Mouse (Mus musculus) ES-E14 (cell line): ENCODE results near the gene Haus5. TPM values are rescaled to one million over a fixed set of nuclear protein-coding genes. Genes with fewer than 3 reads are reported as not detected.

Source experiments
- DNase-seq: peaks from one replicate; pipeline ENCODE4 v3.0.0-alpha.2; 2013; ENCODE audit warnings: low read depth, low spot score
- H3K27ac ChIP-seq: 2 replicates; pipeline ENCODE4 v1.5.1; 2012; ENCODE audit warnings: low read depth, mild to moderate bottlenecking, low read length, moderate library complexity, mixed read lengths; ENCODE audit not compliant: poor library complexity, insufficient read depth, severe bottlenecking
- H3K36me3 ChIP-seq: 2 replicates; pipeline ENCODE4 v1.6.1; 2012; ENCODE audit warnings: mild to moderate bottlenecking, low read length, moderate library complexity, mixed read lengths; ENCODE audit not compliant: control insufficient read depth, poor library complexity, insufficient read depth, severe bottlenecking
- H3K4me1 ChIP-seq, 2 experiments: fragments of 150-350 bp in 1 of 2; sonication (generic) in 1 of 2; 2 replicates each; pipeline ENCODE4 v1.6.1; 2012; ENCODE audit warnings: low read length in 2 of 2, mild to moderate bottlenecking in 1 of 2, mixed read lengths in 1 of 2; ENCODE audit not compliant: control insufficient read depth in 2 of 2, insufficient read depth in 2 of 2, poor library complexity in 1 of 2
- H3K4me3 ChIP-seq, 2 experiments: fragments of 150-350 bp in 1 of 2; sonication (generic) in 1 of 2; 2 replicates each; pipeline ENCODE4 v1.5.1; 2012; ENCODE audit warnings: low read length in 2 of 2, low read depth in 1 of 2, mild to moderate bottlenecking in 1 of 2, mixed read lengths in 1 of 2; ENCODE audit not compliant: insufficient read depth in 1 of 2, poor library complexity in 1 of 2, severe bottlenecking in 1 of 2
- H3K9ac ChIP-seq: 2 replicates; pipeline ENCODE4 v1.6.1; 2012; ENCODE audit warnings: low read depth, mild to moderate bottlenecking, low read length, mixed read lengths; ENCODE audit not compliant: poor library complexity, insufficient read depth, severe bottlenecking
- H3K9me3 ChIP-seq: fragments of 150-350 bp; sonication (generic); 2 replicates; pipeline ENCODE4 v1.6.1; 2012; ENCODE audit warnings: low read depth, mild to moderate bottlenecking, low read length; ENCODE audit not compliant: control insufficient read depth, insufficient read depth
- CHD2 ChIP-seq: IDR thresholded peaks from 2 replicates; pipeline ENCODE4 v1.6.1; 2014; ENCODE audit warnings: mild to moderate bottlenecking, low read depth, low read length, inconsistent platforms
- HCFC1 ChIP-seq: IDR thresholded peaks from 2 replicates; pipeline ENCODE4 v1.6.1; 2012; ENCODE audit warnings: low read length, inconsistent platforms, borderline replicate concordance; ENCODE audit not compliant: insufficient read depth
- MAFK ChIP-seq: IDR thresholded peaks from 2 replicates; pipeline ENCODE4 v1.6.1; 2014; ENCODE audit warnings: mild to moderate bottlenecking, low read depth, low read length, inconsistent platforms; ENCODE audit not compliant: insufficient read depth
- ZC3H11A ChIP-seq: IDR thresholded peaks from 2 replicates; pipeline ENCODE4 v1.6.1; 2012; ENCODE audit warnings: low read depth, mild to moderate bottlenecking, inconsistent platforms, low read length, borderline replicate concordance
- ZNF384 ChIP-seq: IDR thresholded peaks from 2 replicates; pipeline ENCODE4 v1.6.1; 2012; ENCODE audit warnings: low read depth, low read length, inconsistent platforms
- in situ Hi-C, 2 experiments: fragments of 600-800 bp; cut with MboI; formaldehyde crosslinking; loops; one replicate each; pipeline ENCODE4 v1.15.1; 2025; ENCODE audit warnings: low sequenced_read_pairs in 2 of 2, inconsistent platforms in 1 of 2; ENCODE audit not compliant: unreplicated experiment in 2 of 2
- total RNA-seq: library from RNA; depleted of rRNA; stranded (reverse); fragments of 300-350 nt; gene quantifications from 2 replicates; pipeline ENCODE4 v1.2.3, GENCODE M21; 2012

The Haus5 gene
- total RNA-seq, 1 experiment = 25.1 TPM

DNA sequence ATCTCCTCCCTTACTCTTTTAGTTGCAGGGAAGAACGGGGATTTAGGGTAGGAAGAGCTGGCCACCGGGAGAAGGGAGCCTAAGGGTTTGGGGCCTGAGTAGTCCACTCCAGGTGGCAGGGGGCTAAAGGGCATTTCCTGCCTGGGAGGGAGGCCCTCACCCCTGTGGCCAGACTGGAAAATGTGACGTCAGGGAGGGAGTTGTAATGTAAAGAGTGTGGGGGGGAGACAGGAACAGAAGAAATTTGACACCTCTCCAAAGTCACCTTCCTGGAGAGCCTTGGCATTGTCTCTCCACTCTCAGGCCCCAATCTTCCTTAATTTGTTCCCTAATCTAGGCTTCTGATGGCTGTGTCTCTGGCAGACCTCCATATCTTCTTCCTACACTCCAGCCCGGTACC lies 25.7 kb downstream of the Haus5 start:
- H3K36me3 ChIP-seq = peaks cover 18% of the 10 kb centered on the region
- no peak overlapping the region for H3K9ac ChIP-seq
- DNase-seq = peak; percentile 30
- TF ChIP-seq ZC3H11A (no peak), CHD2 (no peak), MAFK (no peak), ZNF384 (no peak), HCFC1 (no peak)
- H3K27ac ChIP-seq = no peak overlapping the region
- in situ Hi-C loops = no loop called here
- H3K9me3 ChIP-seq = no peaks in the 10 kb centered on the region
- H3K4me3 ChIP-seq = no peak overlapping the region
- peaks cover 9 to 21% of the 10 kb centered on the region in 2 experiments; a peak in 3 of 4 replicates for H3K4me1 ChIP-seq

DNA sequence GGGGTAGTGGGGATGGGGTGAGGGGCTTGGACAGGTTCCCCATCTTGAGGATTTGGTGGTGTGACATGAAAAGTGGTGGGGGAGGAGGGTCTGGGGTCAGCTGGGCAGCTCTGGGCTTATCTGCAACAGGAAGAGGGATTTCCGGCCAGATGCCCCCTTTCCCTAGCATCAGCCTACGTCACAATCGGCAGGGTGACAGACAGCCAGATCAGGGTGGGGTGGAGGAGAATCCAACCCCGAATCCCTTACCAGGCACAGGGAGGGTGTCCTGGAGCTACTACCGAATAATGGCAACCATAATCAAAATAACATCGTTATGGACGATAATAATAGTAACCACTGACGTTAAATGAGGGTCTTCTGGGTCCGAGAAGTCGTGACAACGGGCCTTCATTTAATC lies 28.4 kb downstream of the Haus5 start:
- H3K4me3 ChIP-seq = no peak overlapping the region
- no peak overlapping the region for H3K9ac ChIP-seq
- peaks cover 9 to 28% of the 10 kb centered on the region in 2 experiments; a peak in 3 of 4 replicates for H3K4me1 ChIP-seq
- H3K36me3 ChIP-seq = peaks cover 8% of the 10 kb centered on the region
- no peak overlapping the region for H3K27ac ChIP-seq
- no peaks in the 10 kb centered on the region for H3K9me3 ChIP-seq
- TF ChIP-seq ZNF384 = no peak
- DNase-seq = no peak
- in situ Hi-C loops = no loop called here

DNA sequence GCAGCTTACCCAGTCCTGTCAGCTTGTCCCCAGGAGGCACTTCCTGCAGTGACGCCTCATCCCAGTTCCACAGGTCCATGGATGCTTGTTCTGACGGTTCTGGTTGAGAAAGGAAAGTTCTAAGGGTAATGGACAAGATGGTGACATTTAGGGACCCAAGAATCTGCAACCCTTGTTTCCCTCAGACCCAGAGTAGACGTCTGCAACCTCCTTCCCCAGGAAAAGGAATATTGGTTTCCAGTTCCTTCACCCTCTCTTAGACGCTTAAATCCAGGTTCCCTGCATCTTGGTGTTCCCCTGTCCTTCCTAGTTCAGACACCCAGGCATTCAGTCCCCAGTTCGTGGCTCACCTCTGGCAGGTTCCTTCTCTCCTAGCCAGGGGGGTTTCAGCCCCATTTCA lies 29.0 kb downstream of the Haus5 start, which contains the start of gene Etv2:
TSS of gene Etv2 (minus strand) at position 101 of the 400 bp plus-strand sequence.
- peaks cover 2% of the 10 kb centered on the region for H3K36me3 ChIP-seq
- TF ChIP-seq CHD2 (no peak), ZNF384 (no peak), ZC3H11A (no peak), MAFK (no peak), HCFC1 (no peak)
- in situ Hi-C loops = no loop called here
- H3K27ac ChIP-seq = no peak within 1 kb of the TSS
- H3K4me1 ChIP-seq = peaks cover 9 to 28% of the 10 kb centered on the region in 2 experiments; a peak in 3 of 4 replicates
- H3K4me3 ChIP-seq = peak within 1 kb of the TSS; percentile 43 to 44
- no peak for DNase-seq
- peak within 1 kb of the TSS; percentile 44; the same call in 1 of the 2 replicates for H3K9ac ChIP-seq
- H3K9me3 ChIP-seq = no peaks in the 10 kb centered on the region

DNA sequence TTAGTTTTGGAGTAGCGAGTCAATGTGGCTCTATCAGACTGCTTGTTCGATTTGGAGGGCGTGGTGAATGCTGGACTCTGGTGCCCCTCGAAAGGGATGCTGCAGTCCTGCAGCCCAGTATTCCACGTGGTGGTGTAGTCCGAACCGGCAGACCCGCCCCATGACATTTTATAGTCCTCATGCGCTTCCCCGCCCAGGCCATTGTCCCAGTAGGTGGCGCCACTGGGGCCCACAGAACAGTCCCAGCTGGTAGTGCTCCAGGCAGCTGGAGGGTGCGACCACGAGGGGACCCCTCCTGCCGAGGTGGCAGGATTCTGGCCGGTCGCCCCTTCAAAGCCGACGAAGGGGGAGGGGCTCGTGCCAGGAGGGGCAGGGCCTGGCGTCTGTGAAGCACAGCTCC lies 30.2 kb downstream of the Haus5 start:
- no peaks in the 10 kb centered on the region for H3K9me3 ChIP-seq
- peak; percentile 83 for DNase-seq
- H3K4me1 ChIP-seq = peaks cover 7 to 25% of the 10 kb centered on the region in 2 experiments; a peak in 3 of 4 replicates
- H3K9ac ChIP-seq = peak overlapping the region; percentile 44; the same call in 1 of the 2 replicates
- peak overlapping the region; percentile 43 to 44 for H3K4me3 ChIP-seq
- in situ Hi-C loops = no loop called here
- no peaks in the 10 kb centered on the region for H3K36me3 ChIP-seq
- no peak overlapping the region for H3K27ac ChIP-seq
- no peak for TF ChIP-seq HCFC1
- no peak for TF ChIP-seq ZNF384
- TF ChIP-seq CHD2 = no peak
- TF ChIP-seq ZC3H11A = no peak
- TF ChIP-seq MAFK = no peak
